Mouse (Mus musculus) testis, adult 2 months (tissue): Measurements from ENCODE around the gene Rpusd3. TPM values are rescaled to one million over a fixed set of nuclear protein-coding genes. Genes with fewer than 3 reads are reported as not detected.

Source experiments
- H3K27ac ChIP-seq: fragments of 200-500 bp; 2 replicates; pipeline ENCODE4 v1.5.1; 2012; ENCODE audit warnings: low read depth, low read length; ENCODE audit not compliant: control insufficient read depth, insufficient read depth
- H3K27me3 ChIP-seq: fragments of 200-500 bp; 2 replicates; pipeline ENCODE4 v1.6.1; 2012; ENCODE audit warnings: mild to moderate bottlenecking, low read length, moderate library complexity; ENCODE audit not compliant: control insufficient read depth, insufficient read depth
- H3K36me3 ChIP-seq: fragments of 200-500 bp; 2 replicates; pipeline ENCODE4 v1.6.1; 2012; ENCODE audit warnings: mild to moderate bottlenecking, low read length; ENCODE audit not compliant: control insufficient read depth, insufficient read depth
- H3K4me1 ChIP-seq: fragments of 200-500 bp; 2 replicates; pipeline ENCODE4 v1.6.1; 2012; ENCODE audit warnings: low read length; ENCODE audit not compliant: control insufficient read depth, insufficient read depth
- H3K4me3 ChIP-seq: fragments of 200-500 bp; 2 replicates; pipeline ENCODE4 v1.5.1; 2012; ENCODE audit warnings: low read depth, mild to moderate bottlenecking, low read length, moderate library complexity, mixed read lengths; ENCODE audit not compliant: control insufficient read depth
- CTCF ChIP-seq: fragments of 200-500 bp; IDR thresholded peaks from 2 replicates; pipeline ENCODE4 v1.5.1; 2012; ENCODE audit warnings: low read depth, mild to moderate bottlenecking, inconsistent platforms, low read length, moderate library complexity; ENCODE audit not compliant: control insufficient read depth, insufficient read depth, insufficient replicate concordance
- POLR2A ChIP-seq: fragments of 200-500 bp; IDR thresholded peaks from 2 replicates; pipeline ENCODE4 v1.6.1; 2012; ENCODE audit warnings: low read depth, mild to moderate bottlenecking, inconsistent platforms, low read length, moderate library complexity; ENCODE audit not compliant: control insufficient read depth
- polyA plus RNA-seq: library from polyadenylated mRNA; depleted of rRNA; stranded (reverse); fragments of >200 nt; gene quantifications from 2 replicates; pipeline ENCODE4 v1.2.3, GENCODE M21; 2012

Gene Rpusd3
- polyA plus RNA-seq, 1 experiment = 28.3 TPM

DNA sequence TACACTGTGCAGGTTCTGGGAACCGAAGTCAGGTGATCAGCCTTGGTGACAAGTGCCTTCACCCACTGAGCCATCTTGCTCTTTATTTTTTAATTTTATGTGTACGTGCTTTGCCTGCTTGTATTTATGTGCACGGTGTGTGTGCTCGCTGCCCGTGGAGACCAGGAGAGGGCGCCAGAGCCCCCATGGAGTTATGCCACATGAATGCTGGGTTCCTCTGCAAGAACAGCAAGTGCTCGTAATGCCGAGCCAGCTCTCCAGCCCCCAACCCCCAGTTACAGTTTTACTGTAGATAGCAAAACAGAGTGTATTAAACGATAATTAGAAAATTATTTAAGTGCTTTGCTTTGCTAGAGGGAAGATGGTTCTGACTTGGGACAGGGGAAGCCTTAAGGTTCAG is 12.5 kb downstream of the Rpusd3 start:
- TF ChIP-seq CTCF (peak; percentile 47; the same call in 1 of the 2 replicates), POLR2A (no peak)
- no peaks in the 10 kb centered on the region for H3K27me3 ChIP-seq
- no peak overlapping the region for H3K27ac ChIP-seq
- H3K4me1 ChIP-seq = no peaks in the 10 kb centered on the region
- no peak overlapping the region for H3K4me3 ChIP-seq
- no peaks in the 10 kb centered on the region; the same call in 1 of the 2 replicates for H3K36me3 ChIP-seq

DNA sequence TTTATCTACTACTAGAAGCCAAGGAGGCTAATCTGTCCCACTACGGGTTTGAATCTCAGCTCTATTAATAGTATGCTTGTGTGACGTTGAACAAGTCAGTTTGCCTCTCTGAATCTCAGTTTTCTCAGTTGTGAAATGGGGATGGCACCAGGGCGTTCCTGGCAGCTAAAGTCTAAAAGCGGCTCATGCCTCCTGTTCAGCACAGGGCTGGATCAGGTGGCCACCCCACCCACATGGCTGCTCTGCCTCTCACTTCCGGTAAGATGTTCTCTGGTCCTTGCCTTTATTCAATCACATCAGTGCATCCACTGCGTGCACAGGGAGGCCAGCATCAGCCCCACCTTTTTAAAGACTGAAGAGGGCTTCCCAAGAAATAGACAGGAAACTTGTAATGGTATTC is 13.7 kb downstream of the Rpusd3 start:
- H3K4me3 ChIP-seq = no peak overlapping the region
- no peak for TF ChIP-seq POLR2A
- TF ChIP-seq CTCF = no peak
- H3K27me3 ChIP-seq = no peaks in the 10 kb centered on the region
- H3K4me1 ChIP-seq = no peaks in the 10 kb centered on the region
- no peaks in the 10 kb centered on the region; the same call in 1 of the 2 replicates for H3K36me3 ChIP-seq
- no peak overlapping the region for H3K27ac ChIP-seq

DNA sequence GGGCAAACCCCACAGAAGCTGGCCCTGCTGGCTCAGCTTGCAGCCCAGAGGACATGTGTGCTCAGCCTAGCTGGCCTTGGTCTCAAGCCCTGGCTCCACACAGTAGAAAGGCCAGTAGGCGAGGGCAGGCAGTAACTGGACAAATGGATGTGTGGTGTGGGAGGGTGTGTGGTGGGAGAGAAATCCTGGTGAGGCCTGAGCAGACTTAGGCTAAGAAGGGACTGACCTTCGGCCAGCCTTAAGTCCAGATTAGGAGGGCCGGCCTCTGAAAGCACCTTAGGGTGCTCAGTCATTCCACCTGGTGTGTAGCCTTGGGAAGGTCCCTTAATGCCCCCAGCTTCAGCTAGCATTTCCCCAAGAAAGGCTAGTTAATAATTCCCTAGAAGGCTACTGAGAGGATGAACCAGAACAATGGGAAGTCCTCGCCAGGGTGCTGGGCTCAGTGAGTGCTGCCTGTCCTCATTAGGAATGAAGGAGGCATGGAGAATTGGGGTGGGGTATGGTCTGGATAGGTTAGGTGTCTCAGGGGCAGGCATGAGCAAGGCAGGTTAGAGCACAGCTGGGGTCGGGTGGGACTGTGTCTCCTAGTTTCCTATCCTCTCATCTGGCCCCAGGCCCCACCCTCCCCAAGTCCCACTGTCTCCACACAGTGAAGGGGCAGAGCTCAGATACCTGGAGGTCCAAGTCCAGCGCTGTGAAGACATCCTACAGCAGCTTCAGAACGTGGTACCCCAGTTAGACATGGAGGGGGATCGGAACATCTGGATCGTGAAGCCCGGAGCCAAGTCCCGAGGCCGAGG is 14.3 kb downstream of the Rpusd3 start:
- Histone ChIP-seq H3K4me1 (no peaks in the 10 kb centered on the region), H3K27me3 (no peaks in the 10 kb centered on the region), H3K27ac (no peak overlapping the region), H3K36me3 (no peaks in the 10 kb centered on the region; the same call in 1 of the 2 replicates), H3K4me3 (no peak overlapping the region)
- no peak for TF ChIP-seq CTCF
- TF ChIP-seq POLR2A = no peak

DNA sequence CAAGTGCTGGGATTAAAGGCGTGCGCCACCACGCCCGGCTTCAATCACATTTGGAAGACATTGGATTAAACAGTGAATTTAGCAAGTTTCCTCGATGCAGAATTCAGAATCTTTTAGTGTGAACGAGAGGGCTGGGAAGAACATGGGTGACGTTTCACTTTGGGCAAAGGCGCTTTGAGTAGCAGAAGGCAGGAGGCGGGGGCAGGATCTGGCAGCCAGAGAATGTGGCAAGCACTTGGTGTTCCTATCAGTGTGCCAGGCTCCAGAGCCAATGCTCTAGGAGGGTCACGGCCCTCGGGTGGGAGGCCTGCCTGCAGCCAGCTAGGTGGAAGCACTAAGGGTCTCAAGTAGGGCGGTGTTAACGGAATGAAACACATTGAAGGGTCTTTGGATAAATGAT is 17.0 kb downstream of the Rpusd3 start:
- Histone ChIP-seq H3K36me3 (no peaks in the 10 kb centered on the region; the same call in 1 of the 2 replicates), H3K27me3 (no peaks in the 10 kb centered on the region), H3K4me1 (no peaks in the 10 kb centered on the region), H3K4me3 (no peak overlapping the region), H3K27ac (no peak overlapping the region)
- TF ChIP-seq CTCF = no peak
- TF ChIP-seq POLR2A = no peak

DNA sequence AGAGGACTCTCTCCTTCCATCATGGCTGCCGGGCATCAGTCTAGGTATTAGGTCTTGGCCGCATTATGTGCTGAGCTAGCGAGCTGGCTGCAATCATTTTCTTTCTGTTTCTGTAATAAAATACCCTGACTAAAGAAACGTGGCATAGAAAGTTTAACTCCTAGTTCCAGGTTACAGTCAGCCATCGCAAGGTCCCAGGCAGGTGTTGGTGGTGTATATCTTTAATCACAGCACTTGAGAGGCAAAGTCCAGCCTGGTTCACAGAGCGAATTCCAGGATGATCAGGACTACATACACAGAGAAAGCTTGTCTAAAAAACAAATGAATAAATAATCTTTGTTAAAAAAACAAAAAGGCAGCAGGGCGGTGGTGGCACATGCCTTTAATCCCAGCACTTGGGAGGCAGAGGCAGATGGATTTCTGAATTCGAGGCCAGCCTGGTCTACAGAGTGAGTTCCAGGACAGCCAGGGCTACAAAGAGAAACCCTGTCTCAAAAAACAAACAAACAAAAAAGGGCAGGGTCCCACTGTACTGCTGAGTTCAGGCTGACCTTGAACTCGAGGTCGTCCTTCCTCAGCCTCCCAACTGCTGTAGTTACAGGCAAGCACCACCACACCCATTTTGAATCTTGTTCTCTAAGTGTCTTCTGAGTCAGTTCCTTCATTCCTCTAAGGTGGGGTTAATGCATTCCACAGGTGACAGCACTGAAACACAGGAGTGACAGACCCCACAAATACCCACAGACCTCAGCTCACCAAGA is 22.7 kb downstream of the Rpusd3 start:
- H3K27ac ChIP-seq = no peak overlapping the region
- TF ChIP-seq POLR2A (no peak), CTCF (no peak)

DNA sequence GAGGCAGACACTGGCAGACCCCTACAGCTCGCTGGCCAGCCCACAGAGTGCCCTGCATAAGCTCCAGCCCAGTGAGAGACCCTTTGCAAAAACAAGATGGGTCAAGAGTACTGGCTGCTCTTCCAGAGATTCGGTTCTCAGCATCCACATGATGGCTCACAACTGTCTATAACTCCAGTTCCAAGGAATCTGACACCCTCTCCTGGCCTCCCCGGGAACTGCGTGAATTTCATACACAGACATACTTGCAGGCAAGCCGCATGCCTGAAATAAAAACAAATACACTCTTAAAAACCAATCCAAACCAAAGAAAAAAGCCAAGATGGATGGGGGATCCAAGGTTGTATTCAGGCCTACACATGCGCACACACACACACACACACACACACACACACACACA is 23.6 kb downstream of the Rpusd3 start:
- Histone ChIP-seq H3K27me3 (no peaks in the 10 kb centered on the region), H3K4me3 (no peak overlapping the region), H3K36me3 (no peaks in the 10 kb centered on the region), H3K27ac (no peak overlapping the region), H3K4me1 (peaks cover 9% of the 10 kb centered on the region)
- TF ChIP-seq CTCF = no peak
- TF ChIP-seq POLR2A = no peak

More for the DNA sequence above, 22.7 kb downstream of the Rpusd3 start:
- H3K27me3 ChIP-seq = no peaks in the 10 kb centered on the region
- H3K36me3 ChIP-seq = no peaks in the 10 kb centered on the region
- H3K4me1 ChIP-seq = peaks cover 9% of the 10 kb centered on the region
- H3K4me3 ChIP-seq = no peak overlapping the region

DNA sequence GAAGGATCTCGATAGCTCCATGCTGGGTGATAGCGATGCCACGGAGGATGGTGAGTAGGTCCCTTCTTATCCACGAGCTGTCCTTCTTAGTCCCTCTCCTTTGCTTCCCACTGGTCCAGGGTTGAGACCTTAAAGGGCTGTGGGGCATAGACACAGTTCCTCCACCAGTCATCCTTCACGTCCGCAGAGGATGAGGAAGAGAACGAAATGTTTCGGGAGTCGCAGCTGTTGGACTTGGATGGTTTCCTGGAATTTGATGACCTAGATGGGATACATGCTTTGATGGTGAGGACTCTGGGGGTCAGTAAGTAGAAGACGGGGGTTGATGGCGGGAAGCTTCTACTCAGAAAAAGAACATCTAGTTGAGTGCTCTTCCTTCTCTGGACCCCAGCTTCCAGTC is 24.3 kb downstream of the Rpusd3 start:
- Histone ChIP-seq H3K36me3 (no peaks in the 10 kb centered on the region; the same call in 1 of the 2 replicates), H3K27ac (no peak overlapping the region), H3K27me3 (no peaks in the 10 kb centered on the region), H3K4me1 (peaks cover 9% of the 10 kb centered on the region), H3K4me3 (peak overlapping the region; percentile 2; the same call in 1 of the 2 replicates)
- TF ChIP-seq POLR2A = no peak
- TF ChIP-seq CTCF = no peak
